Mouse (Mus musculus) thymus, postnatal 14 days (tissue): Measurements from ENCODE around the gene Slc25a25.

Experiments used
- DNase-seq: peaks from one replicate; pipeline ENCODE4 v3.0.0; 2021

Gene Slc25a25

DNA sequence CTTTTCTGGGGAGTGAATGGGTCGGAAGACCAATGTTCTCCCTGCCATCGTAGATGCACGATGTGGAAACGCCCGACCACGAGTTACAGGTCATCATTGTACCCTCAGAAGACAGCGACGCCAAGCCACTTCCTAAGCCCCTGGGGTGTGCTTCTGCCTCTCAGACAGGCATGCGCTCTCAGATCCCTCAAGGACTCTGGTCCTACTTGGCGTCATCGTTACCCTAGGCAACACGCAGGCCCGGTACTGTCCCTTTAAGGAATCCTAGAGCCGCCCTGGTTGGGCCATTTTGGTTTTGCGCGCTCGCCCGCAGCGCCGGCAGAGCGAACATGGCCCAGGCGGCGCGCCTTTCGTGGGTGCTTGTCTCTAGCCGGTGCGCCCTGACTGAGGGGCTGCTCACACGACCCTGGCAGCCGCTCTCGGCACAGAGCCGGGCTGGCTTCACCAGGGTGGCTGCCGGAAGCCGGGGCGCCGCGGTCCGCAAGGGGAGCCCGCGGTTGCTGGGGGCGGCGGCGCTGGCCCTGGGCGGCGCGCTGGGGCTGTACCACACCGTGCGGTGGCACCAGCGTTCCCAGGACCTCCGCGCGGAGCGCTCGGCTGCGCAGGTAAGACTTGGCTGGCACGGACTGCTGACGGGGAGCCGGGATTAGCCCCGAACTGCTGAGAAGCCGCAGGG is 55.2 kb downstream of the Slc25a25 start:
- peak; percentile 75 for DNase-seq

DNA sequence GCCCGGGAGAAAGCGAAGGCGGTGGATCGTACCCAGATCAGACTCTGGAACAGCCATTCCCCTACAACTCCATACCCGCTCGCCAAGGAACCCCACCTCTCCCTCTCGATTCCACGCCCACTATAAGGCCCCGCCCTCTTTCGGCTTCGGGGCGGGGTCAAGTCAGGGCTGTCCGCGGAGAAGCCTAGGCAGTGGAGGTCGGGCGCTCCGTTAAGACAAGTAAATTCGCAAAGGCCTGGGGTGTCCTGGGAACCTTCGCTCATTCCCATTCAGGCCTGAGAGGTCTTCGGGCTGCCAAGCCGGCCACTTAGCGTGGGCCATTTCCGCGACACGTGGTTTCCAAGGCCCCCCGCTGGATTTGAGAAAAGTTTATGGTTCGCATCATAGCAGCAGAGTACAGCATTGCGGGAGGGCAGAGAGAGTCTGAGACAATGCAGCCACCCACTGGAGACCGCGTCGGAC is 55.7 kb downstream of the Slc25a25 start, which contains the start of gene Ptges2:
Gene Ptges2, plus strand, starts transcription at position 413 of the 462 bp plus-strand sequence.
- peak; percentile 94 for DNase-seq

DNA sequence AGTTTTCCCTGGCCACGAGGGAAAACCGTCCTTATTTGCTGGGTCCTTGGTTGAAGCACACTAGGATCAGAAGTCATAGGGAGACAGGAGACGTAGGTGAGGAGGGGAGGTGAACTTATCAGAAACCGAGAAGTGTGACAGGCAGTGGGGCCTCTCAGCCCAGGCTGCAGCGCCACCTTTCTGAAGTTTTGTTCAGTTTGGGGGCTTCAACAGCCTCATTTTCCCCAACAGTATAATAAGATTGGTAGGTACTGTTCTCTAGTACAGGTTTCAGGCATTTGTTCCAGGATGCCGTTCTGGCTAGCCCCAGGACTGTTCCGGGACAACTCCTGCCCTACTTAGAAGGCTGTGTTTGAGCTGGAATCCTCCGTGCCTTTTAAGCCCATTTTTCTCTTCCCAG is 56.3 kb downstream of the Slc25a25 start:
- DNase-seq, result peak; percentile 75

- no peak for DNase-seq
Observed at GRCm38 (mm10) chr2:32392063-32392462, 59.2 kb downstream of the Slc25a25 start.

GRCm38 (mm10) chr2:32390871-32391270 is 60.4 kb downstream of the Slc25a25 start:
- DNase-seq, result no peak

DNA sequence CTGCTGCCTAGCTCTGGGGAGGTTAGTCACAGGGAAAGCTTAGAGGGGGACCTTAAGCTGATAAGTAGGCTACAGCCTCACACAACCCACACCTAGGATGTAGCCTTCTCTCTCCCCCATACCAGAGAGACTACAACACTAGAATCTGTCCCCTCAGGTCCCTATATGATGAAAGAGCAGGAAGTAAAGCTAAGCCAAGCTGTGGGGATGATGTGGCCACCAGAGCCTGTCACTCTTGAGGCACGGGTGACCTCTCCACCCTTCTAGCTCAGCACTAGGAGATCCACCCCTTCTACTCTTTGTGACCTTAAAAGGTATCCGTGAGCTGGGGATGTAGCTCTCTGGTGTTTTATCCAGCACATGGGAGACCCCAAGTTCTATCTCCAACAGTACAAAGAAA is 62.1 kb downstream of the Slc25a25 start:
- DNase-seq, result no peak

GRCm38 (mm10) chr2:32387706-32388490 is 63.3 kb downstream of the Slc25a25 start, which contains the start of gene Lcn2:
Gene Lcn2, minus strand, starts transcription at chr2:32388252.
- DNase-seq, result no peak

DNA sequence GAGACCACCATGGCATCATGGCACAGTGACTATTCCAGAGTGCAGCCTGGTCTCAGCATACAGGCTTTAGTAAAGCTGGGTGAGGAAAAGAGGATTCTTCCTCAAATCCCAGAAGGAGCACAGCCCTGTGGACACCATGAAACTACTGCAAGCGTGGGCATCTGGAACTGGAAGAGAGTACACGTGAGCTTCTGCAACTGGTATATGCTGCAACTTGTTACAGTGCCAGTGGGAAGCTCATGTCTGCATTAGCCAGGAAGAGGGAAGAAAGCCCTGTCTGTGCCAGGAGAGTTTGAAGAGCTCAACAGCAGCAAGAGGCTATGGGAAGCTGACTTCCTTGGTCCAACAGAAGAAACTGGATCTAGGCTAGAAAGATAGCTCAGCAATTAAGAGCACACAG is 68.6 kb downstream of the Slc25a25 start:
- no peak for DNase-seq

DNA sequence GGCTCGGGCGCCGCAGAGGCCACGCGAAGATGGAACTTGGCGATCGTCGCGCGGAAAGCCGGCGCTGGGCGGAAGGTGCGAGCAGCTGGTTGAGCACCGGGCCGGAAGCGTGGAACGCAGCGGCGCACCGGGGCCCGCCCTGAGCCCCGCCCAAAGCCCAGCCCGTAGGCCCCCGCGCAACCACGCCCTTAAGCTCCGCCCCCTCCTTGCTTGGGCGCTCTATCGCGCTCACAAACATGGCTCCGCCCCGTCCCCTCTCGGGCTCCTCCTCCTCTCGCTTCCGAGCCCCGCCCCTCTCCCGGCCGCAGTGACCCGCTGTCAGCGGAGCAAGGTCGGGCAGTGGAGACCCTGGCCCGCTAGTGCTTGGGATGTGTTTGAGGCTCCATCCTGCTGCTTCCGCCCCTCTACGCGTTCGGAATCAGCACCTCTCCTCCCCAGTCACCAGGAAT is 69.4 kb downstream of the Slc25a25 start, which contains the start of gene 1110008P14Rik:
Gene 1110008P14Rik, minus strand, starts transcription at position 164 of the 449 bp plus-strand sequence.
- peak; percentile 98 for DNase-seq

- DNase-seq, result peak; percentile 78
Observed at GRCm38 (mm10) chr2:32381141-32381774, 70.0 kb downstream of the Slc25a25 start.

DNA sequence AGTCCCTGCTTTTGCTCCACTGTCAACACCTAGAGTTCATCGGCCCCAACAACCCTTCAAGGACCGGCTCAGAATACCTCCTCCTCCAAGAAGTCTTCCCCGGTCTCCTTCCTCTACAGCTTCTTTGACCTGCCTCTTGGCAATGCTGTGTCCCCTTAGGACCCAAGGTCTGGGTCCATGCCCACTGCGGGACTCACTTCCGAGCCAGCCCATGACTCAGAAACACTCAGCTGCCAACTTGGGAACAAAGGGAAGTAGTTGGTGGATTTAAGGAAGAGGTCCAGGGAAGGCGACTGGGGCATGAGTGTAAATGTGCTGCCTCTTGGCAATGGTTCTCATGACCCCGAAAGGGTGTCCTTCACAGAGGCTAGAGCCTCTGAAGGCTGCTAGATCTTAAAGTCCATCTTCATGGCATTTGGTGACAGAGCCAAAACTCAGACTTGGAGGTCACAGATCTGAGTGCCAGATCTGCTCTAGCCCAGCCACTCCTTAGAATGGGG is 71.2 kb downstream of the Slc25a25 start:
- DNase-seq, result no peak

DNA sequence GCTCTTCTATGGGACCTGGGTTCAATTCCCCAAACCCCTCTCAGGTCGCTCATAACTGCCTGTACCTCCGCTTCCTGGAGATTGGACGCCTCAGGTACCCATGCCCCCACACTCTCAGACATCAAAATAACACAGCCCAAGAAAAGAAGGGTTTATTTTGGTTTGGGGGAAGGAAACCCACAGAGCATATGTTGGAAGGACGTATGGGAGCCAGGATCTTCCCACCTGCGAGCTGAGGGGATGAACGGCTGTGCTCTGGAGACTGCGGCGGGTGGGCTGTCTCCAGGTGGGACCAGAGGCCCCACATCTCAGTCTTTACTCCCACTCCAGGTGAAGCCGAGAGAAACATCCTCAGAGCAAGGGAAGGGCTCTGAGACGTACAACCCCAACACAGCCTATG is 74.3 kb downstream of the Slc25a25 start:
- no peak for DNase-seq

DNA sequence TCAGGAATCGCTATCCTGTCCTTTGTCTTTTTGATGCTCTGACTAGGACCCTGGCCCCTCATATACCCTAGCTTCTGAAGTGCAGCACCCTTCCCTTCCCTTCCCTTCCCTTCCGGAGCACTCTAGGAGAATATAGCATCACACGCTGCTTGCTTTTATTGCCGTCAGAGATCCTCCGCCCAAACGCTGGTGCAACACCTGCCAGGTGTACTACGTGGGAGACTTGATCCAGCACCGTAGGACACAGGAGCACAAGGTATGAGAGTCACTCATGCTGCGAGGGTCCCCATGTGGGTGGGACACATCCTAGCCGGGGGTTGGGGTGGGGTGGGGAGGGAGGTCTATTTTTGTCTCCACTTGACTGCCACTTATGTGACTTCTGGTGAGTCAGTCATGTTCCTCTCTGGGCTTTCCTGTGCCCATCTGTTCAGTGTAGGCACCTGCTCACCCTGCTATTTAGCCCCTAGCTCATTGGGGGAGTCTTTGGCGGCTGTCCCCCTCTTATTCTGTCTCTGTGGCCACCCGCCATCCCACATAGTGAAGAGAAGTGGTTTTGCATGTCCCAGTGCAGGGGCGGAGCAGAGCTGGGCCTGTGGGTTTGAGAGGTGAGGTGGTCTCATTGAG is 75.8 kb downstream of the Slc25a25 start:
- no peak for DNase-seq

DNA sequence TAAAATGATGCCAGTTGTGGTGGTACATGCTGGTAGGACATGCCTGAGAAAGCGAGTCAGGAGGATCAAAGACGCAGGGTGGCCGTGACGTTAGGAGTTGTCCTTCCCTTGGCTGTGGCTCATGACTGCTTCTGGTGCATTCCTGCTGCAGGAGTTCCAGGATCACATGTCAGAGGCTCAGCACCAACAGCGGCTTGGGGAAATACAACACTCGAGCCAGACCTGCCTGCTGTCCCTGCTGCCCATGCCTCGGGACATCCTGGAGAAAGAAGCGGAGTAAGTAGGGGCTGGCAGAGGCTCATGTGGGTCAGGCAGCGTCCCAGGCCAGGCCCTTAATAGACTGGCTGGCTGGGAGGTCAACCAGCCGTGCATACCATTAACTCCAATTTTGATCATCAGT is 77.1 kb downstream of the Slc25a25 start:
- DNase-seq, result no peak

DNA sequence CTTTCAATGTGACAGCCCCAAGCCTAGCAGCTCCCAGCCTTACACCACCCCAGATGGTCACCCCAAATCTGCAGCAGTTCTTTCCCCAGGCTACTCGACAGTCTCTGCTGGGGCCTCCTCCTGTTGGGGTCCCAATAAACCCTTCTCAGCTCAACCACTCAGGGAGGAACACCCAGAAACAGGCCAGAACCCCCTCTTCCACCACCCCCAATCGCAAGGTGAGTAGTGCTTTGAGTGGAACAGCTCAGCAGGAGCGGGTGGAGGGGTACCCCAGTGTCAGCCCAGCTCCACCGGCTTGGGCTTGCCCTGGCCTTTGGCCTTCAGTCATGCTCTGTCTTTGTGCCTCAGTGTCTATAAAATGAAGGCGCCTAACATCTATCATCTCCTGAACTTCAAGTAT is 83.9 kb downstream of the Slc25a25 start:
- no peak for DNase-seq
